Mouse (Mus musculus): ENCODE data around the gene Gm49337. TPM values are rescaled to one million over a fixed set of nuclear protein-coding genes. Genes with fewer than 3 reads are reported as not detected.
"Not testable (repeated sequence)": the region's sequence is repeated elsewhere in the genome, so short reads cannot be mapped to it uniquely, and the experiment has no call there.

Gm49337 gene
- polyA plus RNA-seq, 1 experiment from 2014 or later: not detected

- ATAC-seq (replicated peaks; ENCODE audit: low FRiP score, low TSS enrichment, low read depth) (no peak), DNase-seq (ENCODE audit: low spot score) (no peak)
- 89% methylated on average over 2 of the region's 2 CpGs for WGBS
- H3K27ac ChIP-seq (ENCODE audit: low read depth): no peak overlapping the region
- no peak overlapping the region for H3K4me2 ChIP-seq (ENCODE audit: low read length)
- no peaks in the 10 kb centered on the region for H3K36me3 ChIP-seq (ENCODE audit: control insufficient read depth, insufficient read depth, low read length)
- H3K27me3 ChIP-seq (replicated peaks; ENCODE audit: control insufficient read depth, insufficient read depth, low read length): no peaks in the 10 kb centered on the region
- 0 out of 2 replicates have a peak, but pooled peaks cover 7% of the 10 kb centered on the region for H3K4me1 ChIP-seq (replicated peaks; ENCODE audit: control insufficient read depth, insufficient read depth, low read length)
- no peak overlapping the region for H3K9ac ChIP-seq (ENCODE audit: low read length)
- no peak overlapping the region for H3K4me3 ChIP-seq (ENCODE audit: low read depth, low read length)
- no peaks in the 10 kb centered on the region for H3K9me3 ChIP-seq (ENCODE audit: control insufficient read depth, low read length)
These were observed 42.9 kb downstream of the Gm49337 start for GRCm38 (mm10) chr4:116215895-116216605.

GRCm38 (mm10) chr4:116217046-116217445 lies 43.9 kb downstream of the Gm49337 start:
- H3K4me2 ChIP-seq (ENCODE audit: low read length): no peak overlapping the region
- DNase-seq (ENCODE audit: low spot score): no peak
- H3K36me3 ChIP-seq (ENCODE audit: control insufficient read depth, insufficient read depth, low read length): no peaks in the 10 kb centered on the region
- H3K27ac ChIP-seq (ENCODE audit: low read depth): no peak overlapping the region
- H3K4me3 ChIP-seq (ENCODE audit: low read depth, low read length): no peak overlapping the region
- no peaks in the 10 kb centered on the region for H3K9me3 ChIP-seq (ENCODE audit: control insufficient read depth, low read length)
- 0 out of 2 replicates have a peak, but pooled peaks cover 7% of the 10 kb centered on the region for H3K4me1 ChIP-seq (replicated peaks; ENCODE audit: control insufficient read depth, insufficient read depth, low read length)
- 42% methylated on average over 2 of the region's 2 CpGs for WGBS
- H3K27me3 ChIP-seq (replicated peaks; ENCODE audit: control insufficient read depth, insufficient read depth, low read length): no peaks in the 10 kb centered on the region
- no peak overlapping the region for H3K9ac ChIP-seq (ENCODE audit: low read length)
- ATAC-seq (replicated peaks; ENCODE audit: low FRiP score, low TSS enrichment, low read depth): no peak

- not testable (repeated sequence) for ATAC-seq (replicated peaks; ENCODE audit: low FRiP score, low TSS enrichment, low read depth); H3K4me2 ChIP-seq (ENCODE audit: low read length); H3K4me1 ChIP-seq (replicated peaks; ENCODE audit: control insufficient read depth, insufficient read depth, low read length); H3K4me3 ChIP-seq (ENCODE audit: low read depth, low read length); H3K9ac ChIP-seq (ENCODE audit: low read length); H3K27me3 ChIP-seq (replicated peaks; ENCODE audit: control insufficient read depth, insufficient read depth, low read length); H3K36me3 ChIP-seq (ENCODE audit: control insufficient read depth, insufficient read depth, low read length); DNase-seq (ENCODE audit: low spot score); H3K9me3 ChIP-seq (ENCODE audit: control insufficient read depth, low read length); H3K27ac ChIP-seq (ENCODE audit: low read depth)
- WGBS: 70% methylated on average over 1 of the region's 1 CpGs
These were observed 44.5 kb downstream of the Gm49337 start for GRCm38 (mm10) chr4:116217661-116218060.

- Histone ChIP-seq H3K9ac (ENCODE audit: low read length) (no peak overlapping the region), H3K27ac (ENCODE audit: low read depth) (no peak overlapping the region), H3K4me2 (ENCODE audit: low read length) (no peak overlapping the region), H3K4me1 (replicated peaks; ENCODE audit: control insufficient read depth, insufficient read depth, low read length) (0 out of 2 replicates have a peak, but pooled peaks cover 7% of the 10 kb centered on the region), H3K36me3 (ENCODE audit: control insufficient read depth, insufficient read depth, low read length) (no peaks in the 10 kb centered on the region), H3K4me3 (ENCODE audit: low read depth, low read length) (no peak overlapping the region), H3K27me3 (replicated peaks; ENCODE audit: control insufficient read depth, insufficient read depth, low read length) (no peaks in the 10 kb centered on the region), H3K9me3 (ENCODE audit: control insufficient read depth, low read length) (no peaks in the 10 kb centered on the region)
- DNase-seq (ENCODE audit: low spot score) (no peak), ATAC-seq (replicated peaks; ENCODE audit: low FRiP score, low TSS enrichment, low read depth) (no peak)
- 86% methylated on average over 1 of the region's 1 CpGs for WGBS
These were observed 45.9 kb downstream of the Gm49337 start for GRCm38 (mm10) chr4:116219056-116219455.

- H3K4me3 ChIP-seq (ENCODE audit: low read depth, low read length): peak overlapping the region; percentile 78
- peak overlapping the region; percentile 95 for H3K9ac ChIP-seq (ENCODE audit: low read length)
- no peaks in the 10 kb centered on the region for H3K27me3 ChIP-seq (replicated peaks; ENCODE audit: control insufficient read depth, insufficient read depth, low read length)
- H3K9me3 ChIP-seq (ENCODE audit: control insufficient read depth, low read length): no peaks in the 10 kb centered on the region
- peak overlapping the region; percentile 78 for H3K4me2 ChIP-seq (ENCODE audit: low read length)
- WGBS: 11% methylated on average over 6 of the region's 6 CpGs
- peak overlapping the region; percentile 98 for H3K27ac ChIP-seq (ENCODE audit: low read depth)
- ATAC-seq (replicated peaks; ENCODE audit: low FRiP score, low TSS enrichment, low read depth) (no peak), DNase-seq (ENCODE audit: low spot score) (no peak)
- H3K4me1 ChIP-seq (replicated peaks; ENCODE audit: control insufficient read depth, insufficient read depth, low read length): 0 out of 2 replicates have a peak, but pooled peaks cover 7% of the 10 kb centered on the region
- no peaks in the 10 kb centered on the region for H3K36me3 ChIP-seq (ENCODE audit: control insufficient read depth, insufficient read depth, low read length)
These were observed 47.0 kb downstream of the Gm49337 start for GRCm38 (mm10) chr4:116220071-116220650.

- Histone ChIP-seq H3K36me3 (ENCODE audit: control insufficient read depth, insufficient read depth, low read length) (no peaks in the 10 kb centered on the region), H3K9me3 (ENCODE audit: control insufficient read depth, low read length) (no peaks in the 10 kb centered on the region), H3K4me1 (replicated peaks; ENCODE audit: control insufficient read depth, insufficient read depth, low read length) (0 out of 2 replicates have a peak, but pooled peaks cover 7% of the 10 kb centered on the region), H3K27me3 (replicated peaks; ENCODE audit: control insufficient read depth, insufficient read depth, low read length) (no peaks in the 10 kb centered on the region), H3K4me2 (ENCODE audit: low read length) (peak overlapping the region; percentile 78), H3K4me3 (ENCODE audit: low read depth, low read length) (peak overlapping the region; percentile 78), H3K9ac (ENCODE audit: low read length) (peak overlapping the region; percentile 95), H3K27ac (ENCODE audit: low read depth) (peak overlapping the region; percentile 98)
- DNase-seq (ENCODE audit: low spot score) (peak; percentile 94), ATAC-seq (replicated peaks; ENCODE audit: low FRiP score, low TSS enrichment, low read depth) (peak; percentile 51; the same call in 1 of the 2 replicates)
- WGBS: under 1% methylated on average over 25 of the region's 26 CpGs
These were observed 47.6 kb downstream of the Gm49337 start for GRCm38 (mm10) chr4:116220780-116221139.

- Histone ChIP-seq H3K9me3 (ENCODE audit: control insufficient read depth, low read length) (no peaks in the 10 kb centered on the region), H3K36me3 (ENCODE audit: control insufficient read depth, insufficient read depth, low read length) (no peaks in the 10 kb centered on the region), H3K4me3 (ENCODE audit: low read depth, low read length) (peak within 1 kb of the TSS; percentile 78), H3K9ac (ENCODE audit: low read length) (peak within 1 kb of the TSS; percentile 95), H3K4me1 (replicated peaks; ENCODE audit: control insufficient read depth, insufficient read depth, low read length) (0 out of 2 replicates have a peak, but pooled peaks cover 7% of the 10 kb centered on the region), H3K27ac (ENCODE audit: low read depth) (peak within 1 kb of the TSS; percentile 98), H3K4me2 (ENCODE audit: low read length) (peak within 1 kb of the TSS; percentile 78), H3K27me3 (replicated peaks; ENCODE audit: control insufficient read depth, insufficient read depth, low read length) (no peaks in the 10 kb centered on the region)
- DNase-seq (ENCODE audit: low spot score): peak; percentile 99
- ATAC-seq (replicated peaks; ENCODE audit: low FRiP score, low TSS enrichment, low read depth): peak; percentile 100
- WGBS: under 1% methylated on average over 51 of the region's 53 CpGs
These were observed 48.1 kb downstream of the Gm49337 start, which contains the start of gene Pik3r3 for GRCm38 (mm10) chr4:116221140-116221851. Pik3r3 (plus strand) TSS chr4:116221618.

- Histone ChIP-seq H3K4me2 (ENCODE audit: low read length) (peak overlapping the region; percentile 78), H3K9me3 (ENCODE audit: control insufficient read depth, low read length) (no peaks in the 10 kb centered on the region), H3K4me3 (ENCODE audit: low read depth, low read length) (peak overlapping the region; percentile 78), H3K4me1 (replicated peaks; ENCODE audit: control insufficient read depth, insufficient read depth, low read length) (0 out of 2 replicates have a peak, but pooled peaks cover 7% of the 10 kb centered on the region), H3K9ac (ENCODE audit: low read length) (peak overlapping the region; percentile 83), H3K27ac (ENCODE audit: low read depth) (peak overlapping the region; percentile 98), H3K36me3 (ENCODE audit: control insufficient read depth, insufficient read depth, low read length) (no peaks in the 10 kb centered on the region), H3K27me3 (replicated peaks; ENCODE audit: control insufficient read depth, insufficient read depth, low read length) (no peaks in the 10 kb centered on the region)
- peak; percentile 63 for DNase-seq (ENCODE audit: low spot score)
- ATAC-seq (replicated peaks; ENCODE audit: low FRiP score, low TSS enrichment, low read depth): no peak
- WGBS: under 1% methylated on average over 23 of the region's 23 CpGs
These were observed 49.0 kb downstream of the Gm49337 start for GRCm38 (mm10) chr4:116221996-116222842.

Measured in intestine, embryonic 14.5 days (tissue).